Mouse (Mus musculus) right cerebral cortex, adult 2 months (tissue): ENCODE measurements around the gene Tfap4.
"Not testable (repeated sequence)": the region's sequence is repeated elsewhere in the genome, so short reads cannot be mapped to it uniquely, and the experiment has no call there.

Source experiments
- DNase-seq, 2 experiments: peaks; one replicate each; pipeline ENCODE4 v3.0.0; 2021 to 2022; ENCODE audit warnings: low spot score in 2 of 2

Gene Tfap4

DNA sequence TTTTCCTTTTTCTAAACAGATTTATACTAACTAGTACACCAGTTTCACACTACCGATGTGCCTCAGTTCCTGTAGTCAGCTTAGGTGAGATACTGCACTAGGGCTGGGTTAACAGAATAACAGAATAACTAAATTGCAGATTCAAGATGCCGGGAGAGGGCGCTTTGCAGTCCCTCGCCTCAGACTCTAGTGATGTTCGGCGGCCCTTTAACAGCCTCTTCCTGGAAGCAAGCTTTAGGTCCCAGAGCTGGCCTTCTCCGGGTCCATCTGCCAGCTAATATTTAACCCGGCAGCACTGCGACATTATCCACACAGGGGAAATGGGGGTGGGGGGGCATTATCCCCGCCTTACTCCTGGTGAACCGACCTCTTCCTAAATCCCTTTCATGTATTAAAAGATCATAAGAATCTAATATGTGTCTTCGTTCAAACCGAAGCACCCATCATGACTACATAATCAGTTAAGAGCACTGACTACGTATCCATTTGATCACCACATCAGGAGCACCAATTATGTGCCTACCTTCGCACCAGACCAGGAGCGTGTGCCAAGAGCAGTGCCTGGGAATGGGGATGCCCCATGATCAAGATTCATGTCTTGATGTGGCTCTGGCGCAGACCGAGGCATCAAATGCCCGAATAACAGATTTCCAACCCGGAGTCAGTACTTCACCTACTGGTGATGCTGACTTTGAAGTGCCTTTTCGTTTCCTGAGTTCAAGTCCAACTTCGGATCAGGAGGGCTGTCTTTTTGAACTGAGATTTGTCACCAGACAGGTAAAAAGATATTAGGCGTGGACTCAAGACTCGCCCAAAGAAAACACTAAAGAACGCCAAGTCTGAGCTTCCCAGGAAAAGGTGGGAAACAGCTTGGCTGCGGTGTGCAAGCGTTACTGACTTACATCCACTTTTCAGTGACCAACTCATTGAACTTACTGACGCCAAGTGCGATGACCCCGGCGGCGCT lies 33.5 kb upstream of the Tfap4 start:
- DNase-seq, result peak; percentile 57 to 70

- no peak for DNase-seq
Measured at GRCm38 (mm10) chr16:4590236-4590635, 30.6 kb upstream of the Tfap4 start.

DNA sequence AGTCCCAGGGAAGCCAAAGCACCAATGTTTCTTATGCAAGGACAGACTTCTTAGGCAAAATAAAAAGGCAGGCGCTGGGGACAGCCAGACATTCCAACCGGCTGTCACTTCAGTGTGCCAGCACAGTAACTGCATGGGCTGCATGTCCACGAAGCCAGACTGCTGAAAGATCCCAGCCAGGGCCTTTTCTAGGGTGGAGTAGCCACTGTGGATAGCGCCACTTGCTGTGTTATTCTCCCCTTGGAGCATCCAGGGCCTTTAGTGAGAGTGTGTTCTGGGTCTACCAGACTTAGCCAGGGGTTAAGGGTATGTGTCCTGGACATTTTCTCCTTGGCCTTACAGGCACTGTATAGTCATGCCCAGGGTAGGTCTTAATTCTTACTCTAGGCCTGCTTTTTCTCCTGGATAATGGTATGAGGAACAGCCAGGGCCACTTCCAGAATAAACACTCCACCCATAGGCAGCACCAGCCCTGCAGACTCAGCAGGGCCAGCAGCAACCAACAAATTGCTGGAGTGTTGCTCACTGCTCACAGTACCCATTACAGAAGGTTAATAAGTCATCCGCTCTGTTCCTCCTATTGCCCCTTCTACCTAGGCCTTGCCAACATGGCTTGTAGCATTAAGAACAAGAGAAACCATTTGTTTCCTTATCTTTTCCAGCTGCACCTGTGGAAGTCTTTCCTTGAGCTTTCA lies 28.0 kb upstream of the Tfap4 start:
- DNase-seq, result no peak

- DNase-seq, result peak; percentile 74 to 86
Measured at GRCm38 (mm10) chr16:4586531-4587123, 27.0 kb upstream of the Tfap4 start.

- no peak for DNase-seq
Measured at GRCm38 (mm10) chr16:4585642-4586530, 26.2 kb upstream of the Tfap4 start.

DNA sequence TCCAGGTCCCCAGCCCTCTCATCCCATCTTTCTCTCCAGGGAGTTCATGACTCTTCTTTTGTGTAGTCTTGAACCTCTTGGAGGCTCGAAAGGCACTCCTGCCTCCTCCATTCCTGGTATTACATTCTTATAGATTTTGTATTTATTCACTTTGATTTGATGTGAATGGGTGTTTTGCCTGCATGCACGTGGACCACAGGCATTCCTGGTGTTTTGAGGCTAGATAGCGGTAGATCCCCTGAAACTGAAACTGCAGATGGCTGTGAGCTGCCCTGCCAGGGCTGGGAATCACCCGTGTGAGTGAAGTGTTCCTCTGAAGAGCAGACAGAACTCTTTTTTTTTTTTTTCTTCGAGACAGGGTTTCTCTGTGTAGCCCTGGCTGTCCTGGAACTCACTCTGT lies 24.8 kb upstream of the Tfap4 start:
- DNase-seq, result no peak

DNA sequence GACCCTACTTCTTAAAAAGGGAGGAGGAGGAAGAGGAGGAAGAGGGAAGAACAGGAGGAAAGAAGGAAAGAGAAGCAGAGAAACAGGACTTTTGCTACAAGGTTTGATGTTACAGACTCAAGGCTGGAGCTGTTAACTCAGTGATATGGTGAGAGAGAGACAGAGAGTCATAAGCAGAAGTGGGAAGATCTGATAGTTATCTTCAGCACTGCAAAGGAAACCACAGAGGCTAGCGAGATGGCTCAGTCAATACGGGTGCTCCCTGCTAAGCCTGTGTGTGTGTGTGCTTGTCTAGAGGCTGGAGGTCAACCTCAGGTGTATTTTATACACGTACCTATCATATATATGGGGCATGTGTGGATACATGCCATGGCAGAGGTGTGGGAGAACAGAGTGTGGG lies 24.2 kb upstream of the Tfap4 start:
- no peak for DNase-seq

DNA sequence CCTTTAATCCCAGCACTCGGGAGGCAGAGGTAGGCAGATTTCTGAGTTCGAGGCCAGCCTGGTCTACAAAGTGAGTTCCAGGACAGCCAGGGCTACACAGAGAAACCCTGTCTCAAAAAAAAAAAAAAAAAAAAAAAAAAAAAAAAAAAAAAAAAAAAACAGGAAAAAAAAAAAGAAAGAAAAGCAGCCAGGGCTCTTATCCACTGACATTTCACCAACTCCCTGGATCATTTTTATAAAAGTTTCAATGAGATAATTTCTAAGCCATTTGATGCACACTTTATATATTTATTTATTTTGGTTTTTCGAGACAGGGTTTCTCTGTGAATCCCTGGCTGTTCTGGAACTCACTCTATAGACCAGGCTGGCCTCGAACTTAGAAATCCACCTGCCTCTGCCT lies 21.5 kb upstream of the Tfap4 start:
- not testable (repeated sequence) for DNase-seq

GRCm38 (mm10) chr16:4578630-4579029 lies 19.0 kb upstream of the Tfap4 start:
- no peak for DNase-seq

DNA sequence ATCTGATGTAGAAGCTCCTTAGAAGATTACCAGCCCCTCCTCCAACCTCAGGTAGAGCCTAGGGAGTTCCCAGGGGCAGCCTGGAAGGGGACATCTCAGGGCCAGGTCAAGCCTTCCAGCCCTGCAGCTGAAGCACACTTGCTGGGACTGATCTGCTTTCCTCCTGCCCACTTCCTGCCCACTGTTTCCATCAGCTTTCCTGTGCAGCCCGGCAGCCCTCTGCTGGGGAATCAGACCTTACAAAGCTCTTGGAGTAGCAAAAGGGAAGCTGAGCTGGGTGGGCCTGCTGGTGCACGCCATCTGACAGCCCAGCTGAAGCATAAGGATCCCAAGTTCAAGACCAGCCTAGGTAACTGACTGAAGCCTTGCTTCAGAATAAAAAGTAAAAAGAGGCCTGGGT lies 17.2 kb upstream of the Tfap4 start:
- no peak for DNase-seq

DNA sequence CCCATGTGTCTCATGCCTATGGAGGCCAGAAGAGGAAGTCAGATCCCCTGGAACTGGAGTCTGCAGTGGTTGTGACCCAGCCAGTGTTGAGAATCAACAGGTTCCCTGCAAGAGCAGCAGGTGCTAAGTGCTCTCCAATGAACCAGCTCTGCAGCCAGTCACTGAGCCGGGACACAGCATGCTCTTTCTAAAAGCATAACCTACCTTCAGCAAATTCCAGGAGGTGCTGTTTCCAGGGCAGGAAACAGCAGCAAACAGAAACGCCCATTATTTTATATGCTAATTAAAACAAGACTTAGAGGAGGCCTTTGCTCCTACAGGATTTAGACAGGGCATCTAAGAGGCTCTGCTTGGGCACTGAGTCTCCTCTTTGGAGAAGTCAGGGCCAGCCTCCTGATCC lies 16.4 kb upstream of the Tfap4 start:
- no peak for DNase-seq

- DNase-seq, result no peak
Measured at GRCm38 (mm10) chr16:4570737-4571136, 11.1 kb upstream of the Tfap4 start.

DNA sequence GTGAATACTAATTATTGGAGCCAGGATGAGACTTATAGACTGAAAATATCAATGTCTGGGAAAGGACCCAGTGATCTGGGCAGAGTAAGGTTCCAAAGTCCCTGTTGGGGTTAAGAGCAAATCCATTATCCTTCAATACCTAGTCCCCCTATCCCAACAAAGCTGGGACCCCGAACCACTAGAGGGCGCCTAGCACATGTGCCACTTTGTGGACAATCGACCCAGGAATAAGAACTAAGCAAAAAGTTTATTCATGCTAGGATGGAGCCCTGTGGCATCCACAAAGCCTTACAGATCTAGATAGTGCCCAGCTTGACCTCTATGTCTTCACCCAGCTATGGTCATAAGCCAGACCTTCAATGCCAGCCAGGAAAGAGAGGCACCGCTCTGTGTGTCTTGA lies 8.3 kb upstream of the Tfap4 start:
- DNase-seq, result peak; percentile 74 to 79

- peak; percentile 48 for DNase-seq
Measured at GRCm38 (mm10) chr16:4560145-4560952, 695 bp upstream of the Tfap4 start.

- peak; percentile 67 to 75 for DNase-seq
Measured at GRCm38 (mm10) chr16:4558980-4559631, 548 bp downstream of the Tfap4 start.

GRCm38 (mm10) chr16:4558384-4558979 lies 1.2 kb downstream of the Tfap4 start:
- DNase-seq, result peak; percentile 93 to 95

GRCm38 (mm10) chr16:4557949-4558348 lies 1.7 kb downstream of the Tfap4 start:
- peak; percentile 55 to 61 for DNase-seq

DNA sequence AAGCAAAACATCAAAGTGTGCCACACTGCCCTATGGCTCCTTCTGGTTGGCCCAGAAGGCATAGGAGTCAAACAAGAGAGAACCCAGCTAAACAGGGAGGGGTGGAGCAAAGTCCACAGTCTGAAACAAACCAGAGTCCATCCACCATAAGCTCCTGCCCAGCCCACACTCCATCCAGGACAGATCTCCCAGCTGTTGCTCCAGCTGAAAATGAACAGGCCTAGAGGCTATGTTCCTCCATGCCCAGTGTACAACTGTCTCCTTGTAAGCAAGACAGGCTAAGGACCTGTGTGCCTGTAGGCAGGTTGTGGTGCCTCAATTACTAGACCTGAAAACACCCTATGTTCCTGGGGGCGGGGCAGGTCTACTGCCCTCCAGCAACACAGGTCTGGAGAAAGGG lies 2.6 kb downstream of the Tfap4 start:
- DNase-seq, result no peak

DNA sequence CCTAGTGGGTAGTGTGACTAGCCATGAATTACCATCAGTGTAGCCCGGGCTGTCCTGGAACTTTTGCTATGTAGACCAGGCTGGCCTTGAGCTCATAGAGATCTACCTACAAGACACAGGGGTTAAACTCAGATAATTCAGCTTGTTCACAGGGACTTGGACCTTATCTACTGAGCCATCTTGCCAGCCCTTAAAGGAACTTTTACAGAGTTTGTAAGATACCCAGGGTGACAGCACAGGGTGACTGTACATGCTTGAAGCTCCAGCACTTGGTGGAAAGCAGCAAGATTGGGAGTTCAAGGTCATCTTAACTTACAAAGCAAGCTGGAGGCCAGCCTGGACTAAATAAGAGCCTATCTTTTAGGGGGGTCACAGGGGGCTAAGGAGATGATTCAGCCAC lies 4.1 kb downstream of the Tfap4 start:
- DNase-seq, result no peak
